Mouse (Mus musculus) megakaryocyte, embryonic 14.5 days (primary cell): ENCODE results near the gene Ccdc88c.

Experiments
- FLI1 ChIP-seq: IDR thresholded peaks from 2 replicates; pipeline ENCODE4 v1.6.1; 2012; ENCODE audit warnings: low read length, inconsistent platforms, mixed read lengths
- GATA1 ChIP-seq: IDR thresholded peaks from 3 replicates; pipeline ENCODE4 v1.6.1; 2012; ENCODE audit warnings: mixed read lengths, low read length, inconsistent platforms, borderline replicate concordance

GRCm38 (mm10) chr12:100992505-100992904 lies 36.4 kb downstream of the Ccdc88c start:
- TF ChIP-seq GATA1 (no peak), FLI1 (no peak)
